Mouse (Mus musculus) induced T-regulatory cell, adult 2 months (primary cell): ENCODE measurements around the gene Gdf9.
"Not testable (repeated sequence)": the region's sequence is repeated elsewhere in the genome, so short reads cannot be mapped to it uniquely, and the experiment has no call there.

Source experiments
- DNase-seq: peaks from one replicate; pipeline ENCODE4 v3.0.0-alpha.2; 2012; ENCODE audit warnings: low read depth

The Gdf9 gene

GRCm38 (mm10) chr11:53430670-53431346, at the start of gene Gdf9, which contains the start of gene Uqcrq:
TSS of gene Gdf9 (plus strand) at chr11:53431023.
TSS of gene Uqcrq (minus strand) at chr11:53430831.
- peak; percentile 100 for DNase-seq

- no peak for DNase-seq
Observed at GRCm38 (mm10) chr11:53383758-53384428, 46.9 kb upstream of the Gdf9 start.

GRCm38 (mm10) chr11:53393856-53394255, 37.0 kb upstream of the Gdf9 start:
- no peak for DNase-seq

- DNase-seq = no peak
Observed at GRCm38 (mm10) chr11:53403638-53404037, 27.2 kb upstream of the Gdf9 start.

GRCm38 (mm10) chr11:53411738-53412137, 19.1 kb upstream of the Gdf9 start:
- DNase-seq = peak; percentile 33

- DNase-seq = no peak
Observed at GRCm38 (mm10) chr11:53413871-53414270, 17.0 kb upstream of the Gdf9 start.

- no peak for DNase-seq
Observed at GRCm38 (mm10) chr11:53418048-53418447, 12.8 kb upstream of the Gdf9 start.

- no peak for DNase-seq
Observed at GRCm38 (mm10) chr11:53423036-53423435, 7.8 kb upstream of the Gdf9 start, which contains the start of gene Leap2. TSS of gene Leap2 (minus strand) at chr11:53423170.

GRCm38 (mm10) chr11:53424826-53425225, 6.0 kb upstream of the Gdf9 start:
- DNase-seq = no peak

GRCm38 (mm10) chr11:53425251-53425650, 5.6 kb upstream of the Gdf9 start:
- no peak for DNase-seq

GRCm38 (mm10) chr11:53425711-53426255, 5.0 kb upstream of the Gdf9 start:
- no peak for DNase-seq

- DNase-seq = not testable (repeated sequence)
Observed at GRCm38 (mm10) chr11:53426914-53427313, 3.9 kb upstream of the Gdf9 start.

- no peak for DNase-seq
Observed at GRCm38 (mm10) chr11:53427993-53428715, 2.7 kb upstream of the Gdf9 start.

- DNase-seq = no peak
Observed at GRCm38 (mm10) chr11:53428716-53429057, 2.1 kb upstream of the Gdf9 start.

- peak; percentile 29 for DNase-seq
Observed at GRCm38 (mm10) chr11:53429182-53429581, 1.6 kb upstream of the Gdf9 start.

- no peak for DNase-seq
Observed at GRCm38 (mm10) chr11:53430300-53430669, 538 bp upstream of the Gdf9 start.

GRCm38 (mm10) chr11:53431347-53432056, 679 bp downstream of the Gdf9 start:
- DNase-seq = no peak

GRCm38 (mm10) chr11:53433057-53433456, 2.2 kb downstream of the Gdf9 start:
- no peak for DNase-seq

GRCm38 (mm10) chr11:53435504-53435903, 4.7 kb downstream of the Gdf9 start:
- DNase-seq = no peak

GRCm38 (mm10) chr11:53436338-53436737, 5.5 kb downstream of the Gdf9 start:
- DNase-seq = no peak

GRCm38 (mm10) chr11:53441921-53442320, 11.1 kb downstream of the Gdf9 start:
- DNase-seq = peak; percentile 43

GRCm38 (mm10) chr11:53443861-53444260, 13.0 kb downstream of the Gdf9 start:
- DNase-seq = peak; percentile 46
